In the genomic region with DNA sequence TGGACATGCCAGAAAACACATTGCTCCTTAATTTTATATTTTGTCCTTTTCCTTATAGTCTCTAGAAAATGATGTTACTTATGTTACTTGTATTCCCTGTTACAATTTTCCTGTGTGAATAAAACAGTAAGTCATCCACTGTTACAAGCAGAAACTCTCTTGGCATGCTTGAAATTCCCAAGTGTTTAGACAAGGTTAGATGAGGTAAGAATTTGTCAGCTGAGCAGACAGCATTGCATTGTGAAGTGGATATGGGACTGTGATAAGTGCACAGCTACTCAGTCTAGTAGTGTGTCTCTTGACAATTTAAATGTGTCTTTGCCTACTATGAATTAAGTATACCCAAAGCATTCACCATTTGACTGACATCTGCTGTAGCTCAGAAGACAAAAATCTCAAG, we compare ENCODE assay signal across 26 mouse cellular contexts. TPM values are rescaled to one million over a fixed set of nuclear protein-coding genes. Genes with fewer than 3 reads are reported as not detected.
"Had no signal": no experiment of that assay in that cellular context is flagged by ENCODE, and none has a peak within 500 bp of the region (broad histone marks: within the 10 kb centered on the region; RNA-seq: fewer than 3 reads in every experiment).

No protein-coding gene starts in this region.

- H3K9ac ChIP-seq: limb, embryonic 13.5 days; liver, embryonic 12.5 days; liver, embryonic 15.5 days; lung, embryonic 15.5 days; midbrain, embryonic 13.5 days; neural tube, embryonic 13.5 days; stomach, embryonic 15.5 days had no signal

- H3K9me3 ChIP-seq: limb, embryonic 10.5 days; limb, embryonic 13.5 days; liver, embryonic 12.5 days; liver, embryonic 15.5 days; lung, embryonic 15.5 days; megakaryocyte, embryonic 14.5 days; midbrain, embryonic 10.5 days; midbrain, embryonic 13.5 days; neural tube, embryonic 13.5 days; stomach, embryonic 15.5 days had no signal

- H3K4me2 ChIP-seq: limb, embryonic 13.5 days; liver, embryonic 12.5 days; liver, embryonic 15.5 days; lung, embryonic 15.5 days; midbrain, embryonic 13.5 days; neural tube, embryonic 13.5 days; stomach, embryonic 15.5 days had no signal

- H3K4me3 ChIP-seq: layer of hippocampus, adult 2 months; limb, embryonic 10.5 days; limb, embryonic 13.5 days; liver, embryonic 12.5 days; liver, embryonic 15.5 days; lung, embryonic 15.5 days; megakaryocyte, embryonic 14.5 days; midbrain, embryonic 10.5 days; midbrain, embryonic 13.5 days; myocyte; neural tube, embryonic 13.5 days; stomach, embryonic 15.5 days had no signal

- H3K27ac ChIP-seq: kidney, postnatal 0 days; layer of hippocampus, adult 2 months; limb, embryonic 10.5 days; limb, embryonic 13.5 days; liver, embryonic 12.5 days; liver, embryonic 15.5 days; lung, embryonic 15.5 days; midbrain, embryonic 10.5 days; midbrain, embryonic 13.5 days; neural tube, embryonic 13.5 days; stomach, embryonic 15.5 days had no signal

- H3K27me3 ChIP-seq: limb, embryonic 13.5 days; liver, embryonic 12.5 days; liver, embryonic 15.5 days; lung, embryonic 15.5 days; megakaryocyte, embryonic 14.5 days; midbrain, embryonic 13.5 days; neural tube, embryonic 13.5 days; stomach, embryonic 15.5 days had no signal

- H3K4me1 ChIP-seq: limb, embryonic 13.5 days; liver, embryonic 12.5 days; liver, embryonic 15.5 days; lung, embryonic 15.5 days; megakaryocyte, embryonic 14.5 days; midbrain, embryonic 10.5 days; midbrain, embryonic 13.5 days; neural tube, embryonic 13.5 days; stomach, embryonic 15.5 days had no signal

- ATAC-seq: intestine, postnatal 0 days; liver, embryonic 12.5 days; midbrain, embryonic 13.5 days; midbrain, embryonic 16.5 days had no signal

- DNase-seq: kidney, adult 2 months; kidney, postnatal 25 days; layer of hippocampus, adult 9-11 months; liver; retina, postnatal 1 day; right cerebral cortex, postnatal 25 days; spleen, adult 18-20 months; thymus, postnatal 25 days had no signal

- H3K36me3 ChIP-seq: limb, embryonic 10.5 days; limb, embryonic 13.5 days; liver, embryonic 12.5 days; liver, embryonic 15.5 days; lung, embryonic 15.5 days; midbrain, embryonic 10.5 days; midbrain, embryonic 13.5 days; neural tube, embryonic 13.5 days; stomach, embryonic 15.5 days had no signal

RNA-seq across cellular contexts. Expression of gene Cldn16, which starts 18.1 kb away (rescaled TPM):
- polyA plus RNA-seq: intestine, postnatal 0 days; large intestine, adult 2 months; limb, embryonic 10.5 days; limb, embryonic 13.5 days; liver, embryonic 12.5 days; liver, embryonic 15.5 days; lung, embryonic 15.5 days; midbrain, embryonic 10.5 days; midbrain, embryonic 13.5 days; midbrain, embryonic 16.5 days; myocyte; neural tube, embryonic 13.5 days; stomach, embryonic 15.5 days; thymus, postnatal 0 days; urinary bladder, adult 2 months had no signal
